Mouse (Mus musculus): ENCODE measurements at regions not wholly inside any gene's neighbourhood (a gene's known extent, or its start where the extent isn't known, plus 50 kb on each side); places are given as distances from the start of the nearest gene placed in this dataset.

DNA sequence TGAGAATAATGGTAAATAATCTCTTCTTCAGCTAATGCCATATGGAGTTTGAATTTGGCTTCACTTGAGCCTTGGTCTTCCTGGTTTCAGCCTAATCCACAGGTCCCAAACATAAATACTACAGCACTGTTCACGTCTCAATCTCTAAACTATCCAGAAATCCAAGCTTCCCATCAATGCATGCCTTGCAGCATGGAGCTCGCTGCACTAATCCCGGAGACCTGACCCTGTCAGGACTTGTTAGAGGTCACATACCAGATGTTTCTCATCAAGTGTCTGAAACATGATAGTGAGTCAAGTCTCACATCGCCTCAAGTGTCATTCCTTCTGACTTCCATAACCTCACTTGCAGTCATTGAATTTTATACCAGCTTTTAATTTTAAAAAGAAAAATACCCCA lies 1082.9 kb upstream of the Cited2 start:
- H3K36me3 ChIP-seq (ENCODE audit: control insufficient read depth, insufficient read depth, low read length), result no peaks in the 10 kb centered on the region
- H3K27ac ChIP-seq (ENCODE audit: insufficient read depth, low read depth, low read length), result no peak overlapping the region
- H3K4me1 ChIP-seq (ENCODE audit: control insufficient read depth, insufficient read depth, low read length), result no peaks in the 10 kb centered on the region
- TF ChIP-seq POLR2A (IDR thresholded peaks at IDR 0.05; ENCODE audit: low read depth, low read length), result no peak
- TF ChIP-seq CTCF (conservative IDR thresholded peaks at IDR 0.05; ENCODE audit: insufficient read depth, insufficient read length, low read depth, low read length), result no peak
- H3K4me3 ChIP-seq (ENCODE audit: insufficient read depth, low read depth, low read length), result no peak overlapping the region
- H3K27me3 ChIP-seq (replicated peaks; ENCODE audit: control insufficient read depth, insufficient read depth, low read length), result no peaks in the 10 kb centered on the region
- 26% methylated on average over 4 of the region's 4 CpGs for WGBS
- DNase-seq, result no peak

DNA sequence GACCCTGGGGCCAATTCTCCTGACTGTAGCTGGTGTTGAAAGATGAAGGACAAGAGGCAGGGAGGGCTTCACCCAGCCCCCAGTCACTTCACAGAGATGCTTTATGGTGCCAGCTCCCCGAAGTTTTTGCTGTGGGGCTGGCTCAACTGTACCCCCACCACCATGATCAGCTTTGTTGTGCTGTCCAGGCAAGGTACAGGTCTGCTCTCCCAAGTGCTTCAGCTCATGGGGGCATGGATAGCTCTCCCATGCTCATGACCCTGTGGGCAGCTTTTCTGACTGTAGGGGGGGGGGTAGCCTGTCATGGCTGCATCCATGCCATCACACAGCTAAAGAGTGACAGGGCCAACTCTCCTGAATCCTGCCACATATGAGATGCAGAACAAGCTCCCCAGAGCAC lies 1072.9 kb upstream of the Cited2 start:
- 83% methylated on average over 1 of the region's 1 CpGs for WGBS
- Histone ChIP-seq H3K4me1 (ENCODE audit: control insufficient read depth, insufficient read depth, low read length) (no peaks in the 10 kb centered on the region), H3K27me3 (replicated peaks; ENCODE audit: control insufficient read depth, insufficient read depth, low read length) (no peaks in the 10 kb centered on the region), H3K4me3 (ENCODE audit: insufficient read depth, low read depth, low read length) (no peak overlapping the region), H3K27ac (ENCODE audit: insufficient read depth, low read depth, low read length) (no peak overlapping the region), H3K36me3 (ENCODE audit: control insufficient read depth, insufficient read depth, low read length) (no peaks in the 10 kb centered on the region)
- TF ChIP-seq CTCF (conservative IDR thresholded peaks at IDR 0.05; ENCODE audit: insufficient read depth, insufficient read length, low read depth, low read length), result no peak
- no peak for TF ChIP-seq POLR2A (IDR thresholded peaks at IDR 0.05; ENCODE audit: low read depth, low read length)
- no peak for DNase-seq

DNA sequence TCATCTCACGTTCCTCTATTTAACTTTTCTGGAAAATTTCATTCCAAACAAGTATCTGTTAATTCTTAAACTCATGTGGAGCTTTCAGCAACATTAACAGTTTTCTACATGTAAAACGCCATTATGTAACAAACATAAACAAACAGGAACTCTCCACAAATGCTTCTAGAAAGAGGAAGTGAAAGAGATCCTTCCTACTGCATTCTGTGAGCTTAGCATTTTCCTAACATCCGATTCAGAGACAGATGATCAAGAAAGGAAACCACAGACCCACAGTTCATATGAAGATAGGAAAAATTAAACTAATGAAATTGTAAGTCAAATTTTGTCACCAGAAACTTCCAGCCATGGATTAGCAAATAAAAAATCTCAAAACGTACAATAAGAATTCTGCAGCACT lies 1070.6 kb upstream of the Cited2 start:
- TF ChIP-seq CTCF (conservative IDR thresholded peaks at IDR 0.05; ENCODE audit: insufficient read depth, insufficient read length, low read depth, low read length) (no peak), POLR2A (IDR thresholded peaks at IDR 0.05; ENCODE audit: low read depth, low read length) (no peak)

DNA sequence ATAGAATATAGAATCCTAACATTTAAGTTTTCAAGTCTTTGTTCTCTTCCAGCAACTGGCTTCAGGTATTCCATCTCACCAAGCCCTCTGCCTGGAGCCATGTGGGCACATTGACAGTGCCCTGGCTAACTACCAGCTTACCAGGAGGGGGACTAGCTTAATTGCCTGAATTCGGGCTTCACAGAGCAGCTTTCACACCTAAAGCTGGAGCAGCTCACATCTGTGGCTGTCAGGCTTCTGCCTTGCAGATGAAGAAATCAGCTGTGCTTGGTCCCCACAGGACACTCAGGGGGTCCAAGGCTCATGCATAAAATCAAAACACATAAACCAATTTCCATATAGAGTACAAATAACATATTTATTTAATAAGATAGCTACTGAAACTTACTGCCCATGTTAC lies 1058.5 kb upstream of the Cited2 start:
- Histone ChIP-seq H3K27me3 (replicated peaks; ENCODE audit: control insufficient read depth, insufficient read depth, low read length) (no peaks in the 10 kb centered on the region), H3K4me1 (ENCODE audit: control insufficient read depth, insufficient read depth, low read length) (no peaks in the 10 kb centered on the region), H3K27ac (ENCODE audit: insufficient read depth, low read depth, low read length) (no peak overlapping the region), H3K36me3 (ENCODE audit: control insufficient read depth, insufficient read depth, low read length) (no peaks in the 10 kb centered on the region), H3K4me3 (ENCODE audit: insufficient read depth, low read depth, low read length) (no peak overlapping the region)
- WGBS, result 44% methylated on average over 1 of the region's 1 CpGs
- no peak for TF ChIP-seq POLR2A (IDR thresholded peaks at IDR 0.05; ENCODE audit: low read depth, low read length)
- no peak for TF ChIP-seq CTCF (conservative IDR thresholded peaks at IDR 0.05; ENCODE audit: insufficient read depth, insufficient read length, low read depth, low read length)
- no peak for DNase-seq

More for the DNA sequence above, 1070.6 kb upstream of the Cited2 start:
- Histone ChIP-seq H3K27me3 (replicated peaks; ENCODE audit: control insufficient read depth, insufficient read depth, low read length) (no peaks in the 10 kb centered on the region), H3K4me1 (ENCODE audit: control insufficient read depth, insufficient read depth, low read length) (no peaks in the 10 kb centered on the region), H3K27ac (ENCODE audit: insufficient read depth, low read depth, low read length) (no peak overlapping the region), H3K36me3 (ENCODE audit: control insufficient read depth, insufficient read depth, low read length) (no peaks in the 10 kb centered on the region), H3K4me3 (ENCODE audit: insufficient read depth, low read depth, low read length) (no peak overlapping the region)
- peak; percentile 2 for DNase-seq
- 76% methylated on average over 4 of the region's 4 CpGs for WGBS

DNA sequence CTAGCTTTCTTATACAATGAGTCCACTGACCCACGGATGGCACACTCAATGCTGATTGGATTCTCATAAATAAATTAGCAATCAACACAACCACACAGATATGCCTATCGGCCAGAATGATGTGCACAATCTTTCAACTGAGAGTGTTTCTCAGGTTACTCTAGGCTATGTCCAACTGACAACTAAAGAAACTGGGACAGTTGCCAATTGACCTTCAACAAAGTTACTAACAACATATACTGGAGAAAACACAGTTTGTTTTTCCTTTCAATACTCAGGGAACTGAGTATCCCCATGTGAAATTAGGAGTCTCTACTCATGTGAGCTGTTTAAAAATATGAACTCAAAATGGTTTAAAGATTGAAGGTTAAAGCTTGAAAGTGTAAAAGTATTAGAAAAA lies 1052.7 kb upstream of the Cited2 start:
- H3K27me3 ChIP-seq (replicated peaks; ENCODE audit: control insufficient read depth, insufficient read depth, low read length), result no peaks in the 10 kb centered on the region
- TF ChIP-seq CTCF (conservative IDR thresholded peaks at IDR 0.05; ENCODE audit: insufficient read depth, insufficient read length, low read depth, low read length) (no peak), POLR2A (IDR thresholded peaks at IDR 0.05; ENCODE audit: low read depth, low read length) (no peak)
- no peaks in the 10 kb centered on the region for H3K36me3 ChIP-seq (ENCODE audit: control insufficient read depth, insufficient read depth, low read length)
- DNase-seq, result peak; percentile 7
- H3K4me3 ChIP-seq (ENCODE audit: insufficient read depth, low read depth, low read length), result no peak overlapping the region
- 65% methylated on average over 2 of the region's 2 CpGs for WGBS
- H3K4me1 ChIP-seq (ENCODE audit: control insufficient read depth, insufficient read depth, low read length), result no peaks in the 10 kb centered on the region
- H3K27ac ChIP-seq (ENCODE audit: insufficient read depth, low read depth, low read length), result no peak overlapping the region

DNA sequence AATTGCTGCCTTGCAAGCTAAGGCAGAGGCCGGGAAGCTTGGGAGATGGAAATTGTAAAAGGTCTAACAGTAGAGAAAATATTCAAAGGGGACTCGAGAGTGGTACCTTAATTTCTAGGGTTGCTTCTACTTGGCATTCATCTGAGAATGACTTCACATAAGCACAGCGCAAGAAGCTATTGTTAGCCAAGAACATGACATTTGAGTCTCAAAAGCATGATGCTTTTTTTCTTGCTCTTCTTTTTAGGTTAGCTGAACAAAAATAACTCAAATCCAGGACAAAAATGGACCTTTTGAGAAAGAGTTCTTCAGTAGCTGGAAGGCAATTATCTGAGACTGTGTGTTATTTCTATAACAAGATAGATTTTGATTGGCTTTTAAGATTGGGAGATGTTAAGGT lies 1042.0 kb upstream of the Cited2 start:
- TF ChIP-seq POLR2A (IDR thresholded peaks at IDR 0.05; ENCODE audit: low read depth, low read length), result no peak
- H3K27ac ChIP-seq (ENCODE audit: insufficient read depth, low read depth, low read length), result no peak overlapping the region
- H3K4me3 ChIP-seq (ENCODE audit: insufficient read depth, low read depth, low read length), result no peak overlapping the region
- H3K4me1 ChIP-seq (ENCODE audit: control insufficient read depth, insufficient read depth, low read length), result no peaks in the 10 kb centered on the region
- no peak for DNase-seq
- H3K27me3 ChIP-seq (replicated peaks; ENCODE audit: control insufficient read depth, insufficient read depth, low read length), result no peaks in the 10 kb centered on the region
- WGBS, result 74% methylated on average over 3 of the region's 3 CpGs
- no peaks in the 10 kb centered on the region for H3K36me3 ChIP-seq (ENCODE audit: control insufficient read depth, insufficient read depth, low read length)

DNA sequence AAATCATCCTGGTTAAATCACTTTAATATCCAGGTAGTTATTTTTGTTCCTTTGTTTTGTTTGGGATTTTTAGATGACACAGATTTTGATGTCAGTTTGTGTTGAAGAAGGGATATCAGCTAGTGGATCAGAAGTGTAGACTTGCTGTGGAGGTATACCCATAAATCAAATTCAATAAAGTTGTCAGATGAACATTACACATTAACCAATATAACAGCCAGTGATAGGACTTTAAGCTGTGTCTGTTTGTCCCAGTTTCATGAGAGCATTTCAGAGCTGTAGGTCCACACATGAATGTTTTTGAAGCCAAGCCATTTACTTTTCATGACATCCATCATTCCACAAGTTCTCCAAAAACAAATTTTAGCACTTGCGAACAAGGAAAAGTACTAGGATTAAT lies 1037.7 kb upstream of the Cited2 start:
- 97% methylated on average over 1 of the region's 1 CpGs for WGBS

DNA sequence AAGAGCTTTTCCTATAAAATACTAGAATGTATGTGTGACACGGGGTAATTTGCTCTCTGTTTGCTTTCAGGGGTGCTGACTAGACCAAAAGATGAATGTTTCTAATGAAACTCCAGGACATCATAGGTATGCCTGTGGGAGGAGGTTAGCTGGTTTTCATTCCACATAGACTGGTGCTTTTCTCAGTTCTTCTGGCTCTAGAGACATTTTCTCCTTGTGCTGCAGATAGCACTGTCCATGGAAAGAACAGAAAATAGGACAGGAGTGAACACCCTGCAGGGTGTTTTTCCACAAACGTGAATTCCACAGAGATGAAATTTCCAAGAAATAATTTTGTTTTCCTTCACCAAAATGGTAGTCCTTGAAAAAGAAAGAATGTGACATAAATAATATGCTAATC lies 1016.0 kb upstream of the Cited2 start:
- H3K4me1 ChIP-seq (ENCODE audit: control insufficient read depth, insufficient read depth, low read length), result no peaks in the 10 kb centered on the region
- DNase-seq, result no peak
- H3K4me3 ChIP-seq (ENCODE audit: insufficient read depth, low read depth, low read length), result no peak overlapping the region
- TF ChIP-seq POLR2A (IDR thresholded peaks at IDR 0.05; ENCODE audit: low read depth, low read length) (no peak), CTCF (conservative IDR thresholded peaks at IDR 0.05; ENCODE audit: insufficient read depth, insufficient read length, low read depth, low read length) (no peak)
- WGBS, result 74% methylated on average over 2 of the region's 2 CpGs
- no peak overlapping the region for H3K27ac ChIP-seq (ENCODE audit: insufficient read depth, low read depth, low read length)
- no peaks in the 10 kb centered on the region for H3K36me3 ChIP-seq (ENCODE audit: control insufficient read depth, insufficient read depth, low read length)
- no peaks in the 10 kb centered on the region for H3K27me3 ChIP-seq (replicated peaks; ENCODE audit: control insufficient read depth, insufficient read depth, low read length)

More for the DNA sequence above, 1037.7 kb upstream of the Cited2 start:
- TF ChIP-seq POLR2A (IDR thresholded peaks at IDR 0.05; ENCODE audit: low read depth, low read length) (no peak), CTCF (conservative IDR thresholded peaks at IDR 0.05; ENCODE audit: insufficient read depth, insufficient read length, low read depth, low read length) (no peak)
- Histone ChIP-seq H3K36me3 (ENCODE audit: control insufficient read depth, insufficient read depth, low read length) (no peaks in the 10 kb centered on the region), H3K27me3 (replicated peaks; ENCODE audit: control insufficient read depth, insufficient read depth, low read length) (no peaks in the 10 kb centered on the region), H3K27ac (ENCODE audit: insufficient read depth, low read depth, low read length) (no peak overlapping the region), H3K4me3 (ENCODE audit: insufficient read depth, low read depth, low read length) (no peak overlapping the region), H3K4me1 (ENCODE audit: control insufficient read depth, insufficient read depth, low read length) (no peaks in the 10 kb centered on the region)
- DNase-seq, result no peak

Measured in kidney, adult 2 months (tissue).